Mouse (Mus musculus) Patski (cell line): ENCODE data around the gene Zbtb4. TPM values are rescaled to one million over a fixed set of nuclear protein-coding genes. Genes with fewer than 3 reads are reported as not detected.

Experiments used
- ATAC-seq: fragments of 100-300 bp; one replicate; pipeline ENCODE4 v1.8.0; 2021
- CTCF ChIA-PET: fragments of 350-600 bp; sonication (Branson Sonifier 250); formaldehyde crosslinking; loops from one replicate; lab custom pipeline; 2022; ENCODE audit warnings: inconsistent platforms; lab: Charles Lee
- POLR2A ChIA-PET: fragments of 350-600 bp; sonication (Branson Sonifier 250); formaldehyde crosslinking; loops from one replicate; lab custom pipeline; 2022; ENCODE audit warnings: antibody characterized with exemption, inconsistent platforms; lab: Charles Lee
- DNase-seq: peaks from one replicate; pipeline ENCODE4 v3.0.0-alpha.2; 2011; ENCODE audit warnings: low read depth, low spot score
- H3K27me3 ChIP-seq: fragments of 371-371 bp; one replicate; pipeline ENCODE4 v1.5.1; 2021
- CTCF ChIP-seq: fragments of 100-300 bp; IDR thresholded peaks from one replicate; pipeline ENCODE4 v1.5.1; 2021
- in situ Hi-C: fragments of 300-500 bp; cut with MboI; formaldehyde crosslinking; loops from 3 replicates; pipeline ENCODE4 v1.11.1; 2018; ENCODE audit warnings: low pct_unique_long_range_greater_than_20kb, mixed read lengths
- polyA plus RNA-seq: library from polyadenylated mRNA; unstranded; gene quantifications from one replicate; pipeline ENCODE4 v1.2.3, GENCODE M21; 2021

Zbtb4 gene
- polyA plus RNA-seq, 1 experiment from 2014 or later: 36.9 TPM

- CTCF ChIA-PET: no interaction called here
- POLR2A ChIA-PET: no interaction called here
- in situ Hi-C loops: no loop called here
- DNase-seq: no peak
- ATAC-seq: no peak
- no peak for TF ChIP-seq CTCF
- H3K27me3 ChIP-seq: peaks cover 2% of the 10 kb centered on the region
These were observed 56.4 kb downstream of the Zbtb4 start, which contains the start of gene Spem1 for GRCm38 (mm10) chr11:69822080-69822479. TSS of gene Spem1 (minus strand) at chr11:69822180.

GRCm38 (mm10) chr11:69823456-69823855 is 57.7 kb downstream of the Zbtb4 start:
- DNase-seq: no peak
- in situ Hi-C loops: no loop called here
- no peak for TF ChIP-seq CTCF
- CTCF ChIA-PET: no interaction called here
- peaks cover 2% of the 10 kb centered on the region for H3K27me3 ChIP-seq
- POLR2A ChIA-PET: no interaction called here
- no peak for ATAC-seq

- in situ Hi-C loops: no loop called here
- CTCF ChIA-PET: interaction anchor here (1.4 kb wide), 1 partner anchor 13 kb away, joined by 3 read pairs; no protein-coding TSS in a partner anchor
- POLR2A ChIA-PET: interaction anchor here (0.5 to 1.0 kb wide), 2 partner anchors 19 to 80 kb away, joined by 3 read pairs; no protein-coding TSS in a partner anchor
- DNase-seq (no peak), ATAC-seq (no peak)
- H3K27me3 ChIP-seq: no peaks in the 10 kb centered on the region
- no peak for TF ChIP-seq CTCF
These were observed 63.1 kb downstream of the Zbtb4 start for GRCm38 (mm10) chr11:69828832-69829231.

- DNase-seq (no peak), ATAC-seq (no peak)
- ChIA-PET POLR2A (no interaction called here), CTCF (interaction anchor here (1.2 kb wide), 1 partner anchor 28 kb away, joined by 3 read pairs; the partner anchor contains the start of gene Tmem102)
- in situ Hi-C loops: no loop called here
- no peaks in the 10 kb centered on the region for H3K27me3 ChIP-seq
- TF ChIP-seq CTCF: no peak
These were observed 67.8 kb downstream of the Zbtb4 start for GRCm38 (mm10) chr11:69833554-69833953.

Other genes with a start within 250 kb of the Zbtb4 start
- gene Dnah2, start 216.8 kb upstream of the Zbtb4 start, polyA plus RNA-seq: 1.4 TPM
- gene Efnb3, start 205.7 kb upstream of the Zbtb4 start, polyA plus RNA-seq: 0.27 TPM
- 11.4 TPM for gene Wrap53, start 185.7 kb upstream of the Zbtb4 start, polyA plus RNA-seq
- 92.8 TPM for gene Trp53, start 185.6 kb upstream of the Zbtb4 start, polyA plus RNA-seq
- 0.80 TPM for gene Atp1b2, start 160.0 kb upstream of the Zbtb4 start, polyA plus RNA-seq
- gene Shbg, start 148.0 kb upstream of the Zbtb4 start, polyA plus RNA-seq: not detected
- gene Sat2, start 143.9 kb upstream of the Zbtb4 start, polyA plus RNA-seq: 5.2 TPM
- 82.4 TPM for gene Fxr2, start 132.9 kb upstream of the Zbtb4 start, polyA plus RNA-seq
- 0.15 TPM for gene Sox15, start 110.6 kb upstream of the Zbtb4 start, polyA plus RNA-seq
- 84.1 TPM for gene Mpdu1, start 103.3 kb upstream of the Zbtb4 start, polyA plus RNA-seq
- 4.4 TPM for gene Cd68, start 99.8 kb upstream of the Zbtb4 start, polyA plus RNA-seq
- gene Eif4a1, start 93.5 kb upstream of the Zbtb4 start, polyA plus RNA-seq: 592 TPM
- 116 TPM for gene Senp3, start 83.8 kb upstream of the Zbtb4 start, polyA plus RNA-seq
- gene Tnfsf13, start 80.1 kb upstream of the Zbtb4 start, polyA plus RNA-seq: 5.0 TPM
- 26.6 TPM for gene Tnfsf12, start 70.1 kb upstream of the Zbtb4 start, polyA plus RNA-seq
- gene Tnfsfm13, start 69.8 kb upstream of the Zbtb4 start, polyA plus RNA-seq: 7.2 TPM
- gene Polr2a, start 7.3 kb upstream of the Zbtb4 start, polyA plus RNA-seq: 96.2 TPM
- 0.32 TPM for gene Slc35g3, start 3.9 kb upstream of the Zbtb4 start, polyA plus RNA-seq
- 27.7 TPM for gene Chrnb1, start 30.0 kb downstream of the Zbtb4 start, polyA plus RNA-seq
- gene Fgf11, start 35.9 kb downstream of the Zbtb4 start, polyA plus RNA-seq: 0.03 TPM
- gene Tmem102, start 39.7 kb downstream of the Zbtb4 start, polyA plus RNA-seq: 1.1 TPM
- not detected for gene Gm39566, start 49.4 kb downstream of the Zbtb4 start, polyA plus RNA-seq
- gene Spem2, start 52.6 kb downstream of the Zbtb4 start, polyA plus RNA-seq: not detected
- 0.09 TPM for gene Spem1, start 56.3 kb downstream of the Zbtb4 start, polyA plus RNA-seq
- 35.0 TPM for gene Nlgn2, start 71.9 kb downstream of the Zbtb4 start, polyA plus RNA-seq
- gene Tmem256, start 72.6 kb downstream of the Zbtb4 start, polyA plus RNA-seq: 158 TPM
- 82.9 TPM for gene Plscr3, start 80.5 kb downstream of the Zbtb4 start, polyA plus RNA-seq
- not detected for gene Tnk1, start 92.8 kb downstream of the Zbtb4 start, polyA plus RNA-seq
- 0.12 TPM for gene Tmem95, start 112.1 kb downstream of the Zbtb4 start, polyA plus RNA-seq
- gene Kctd11, start 115.5 kb downstream of the Zbtb4 start, polyA plus RNA-seq: 8.4 TPM
- 0.40 TPM for gene Acap1, start 129.6 kb downstream of the Zbtb4 start, polyA plus RNA-seq
- 3.6 TPM for gene 2810408A11Rik, start 135.1 kb downstream of the Zbtb4 start, polyA plus RNA-seq
- 53.3 TPM for gene Neurl4, start 135.2 kb downstream of the Zbtb4 start, polyA plus RNA-seq
- 55.6 TPM for gene Gps2, start 148.0 kb downstream of the Zbtb4 start, polyA plus RNA-seq
- gene Eif5a, start 156.0 kb downstream of the Zbtb4 start, polyA plus RNA-seq: 768 TPM
- gene Ybx2, start 169.9 kb downstream of the Zbtb4 start, polyA plus RNA-seq: 2.4 TPM
- gene Slc2a4, start 182.3 kb downstream of the Zbtb4 start, polyA plus RNA-seq: 0.13 TPM
- gene Cldn7, start 198.9 kb downstream of the Zbtb4 start, polyA plus RNA-seq: not detected
- gene Ctdnep1, start 215.2 kb downstream of the Zbtb4 start, polyA plus RNA-seq: 174 TPM
- 76.4 TPM for gene Elp5, start 216.6 kb downstream of the Zbtb4 start, polyA plus RNA-seq
- gene Gabarap, start 225.2 kb downstream of the Zbtb4 start, polyA plus RNA-seq: 528 TPM
- gene Phf23, start 229.9 kb downstream of the Zbtb4 start, polyA plus RNA-seq: 76.1 TPM
- gene Dvl2, start 234.7 kb downstream of the Zbtb4 start, polyA plus RNA-seq: 41.6 TPM
- gene Acadvl, start 249.5 kb downstream of the Zbtb4 start, polyA plus RNA-seq: 234 TPM